Mouse (Mus musculus): ENCODE data around the gene Fam122a.

The Fam122a gene

GRCm38 (mm10) chr19:24431381-24431780 lies 45.8 kb downstream of the Fam122a start:
- no peak for DNase-seq (ENCODE audit: low spot score)

- DNase-seq (ENCODE audit: low spot score) = no peak
Measured at GRCm38 (mm10) chr19:24428011-24428410, 49.1 kb downstream of the Fam122a start.

GRCm38 (mm10) chr19:24427258-24427657 lies 49.9 kb downstream of the Fam122a start:
- no peak for DNase-seq (ENCODE audit: low spot score)

DNA sequence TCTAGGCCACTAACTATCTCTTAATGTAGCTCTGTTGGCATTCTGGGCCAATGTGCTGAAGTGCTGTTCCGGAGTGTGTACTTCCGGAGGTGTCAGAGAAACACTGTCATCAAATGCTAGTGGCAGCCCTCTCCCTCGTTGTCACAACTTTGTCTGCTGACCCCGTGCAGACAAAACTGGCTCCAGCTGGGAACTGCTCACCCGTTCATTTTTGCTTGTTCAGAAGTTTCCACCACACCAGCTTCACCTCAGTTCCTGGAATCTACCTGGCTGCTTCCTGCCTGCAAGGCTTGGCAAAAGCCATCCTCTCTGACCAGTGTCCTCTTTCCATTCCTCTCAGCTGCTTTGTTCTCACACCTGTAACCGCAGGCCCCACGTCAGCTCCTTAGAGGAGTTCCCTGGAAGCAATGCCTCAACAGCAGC lies 50.4 kb downstream of the Fam122a start:
- no peak for DNase-seq (ENCODE audit: low spot score)

Data from spleen, adult 12 weeks (tissue).